Mouse (Mus musculus): ENCODE results near the gene Fat2. TPM values are rescaled to one million over a fixed set of nuclear protein-coding genes. Genes with fewer than 3 reads are reported as not detected.

The Fat2 gene
- polyA plus RNA-seq, 1 experiment from 2014 or later = 0.03 TPM

- Histone ChIP-seq H3K27me3 (0 out of 2 replicates have a peak, but pooled peaks cover 3% of the 10 kb centered on the region), H3K27ac (replicated peaks) (no peak overlapping the region), H3K4me2 (replicated peaks) (no peak overlapping the region), H3K36me3 (no peaks in the 10 kb centered on the region), H3K9me3 (no peaks in the 10 kb centered on the region), H3K4me3 (no peak overlapping the region), H3K9ac (replicated peaks) (no peak overlapping the region), H3K4me1 (no peaks in the 10 kb centered on the region)
- WGBS = 93% methylated on average over 6 of the region's 6 CpGs
- ATAC-seq (ENCODE audit: low FRiP score, low read depth) = no peak
Observed at GRCm38 (mm10) chr11:55268580-55268979, 67.8 kb downstream of the Fat2 start.

GRCm38 (mm10) chr11:55265647-55266046 lies 70.7 kb downstream of the Fat2 start:
- ATAC-seq (ENCODE audit: low FRiP score, low read depth) = no peak
- Histone ChIP-seq H3K4me2 (replicated peaks) (no peak overlapping the region), H3K4me3 (no peak overlapping the region), H3K9ac (replicated peaks) (no peak overlapping the region), H3K27me3 (0 out of 2 replicates have a peak, but pooled peaks cover 3% of the 10 kb centered on the region), H3K4me1 (no peaks in the 10 kb centered on the region), H3K9me3 (no peaks in the 10 kb centered on the region), H3K36me3 (no peaks in the 10 kb centered on the region), H3K27ac (replicated peaks) (no peak overlapping the region)
- WGBS = 56% methylated on average over 2 of the region's 2 CpGs

GRCm38 (mm10) chr11:55264318-55264717 lies 72.0 kb downstream of the Fat2 start:
- no peak for ATAC-seq (ENCODE audit: low FRiP score, low read depth)
- Histone ChIP-seq H3K9me3 (no peaks in the 10 kb centered on the region), H3K4me1 (no peaks in the 10 kb centered on the region), H3K9ac (replicated peaks) (no peak overlapping the region), H3K4me3 (no peak overlapping the region), H3K4me2 (replicated peaks) (no peak overlapping the region), H3K36me3 (no peaks in the 10 kb centered on the region), H3K27me3 (0 out of 2 replicates have a peak, but pooled peaks cover 3% of the 10 kb centered on the region), H3K27ac (replicated peaks) (no peak overlapping the region)
- 85% methylated on average over 2 of the region's 2 CpGs for WGBS

- 71% methylated on average over 5 of the region's 5 CpGs for WGBS
- no peak overlapping the region for H3K4me3 ChIP-seq
- H3K27ac ChIP-seq (replicated peaks) = no peak overlapping the region
Observed at GRCm38 (mm10) chr11:55262000-55262399, 74.4 kb downstream of the Fat2 start.

GRCm38 (mm10) chr11:55261105-55261504 lies 75.3 kb downstream of the Fat2 start:
- no peak for ATAC-seq (ENCODE audit: low FRiP score, low read depth)
- Histone ChIP-seq H3K27ac (replicated peaks) (no peak overlapping the region), H3K9ac (replicated peaks) (no peak overlapping the region), H3K4me2 (replicated peaks) (no peak overlapping the region), H3K36me3 (no peaks in the 10 kb centered on the region), H3K27me3 (no peaks in the 10 kb centered on the region), H3K4me1 (no peaks in the 10 kb centered on the region), H3K9me3 (no peaks in the 10 kb centered on the region), H3K4me3 (no peak overlapping the region)
- WGBS = 88% methylated on average over 4 of the region's 4 CpGs

More at GRCm38 (mm10) chr11:55262000-55262399, 74.4 kb downstream of the Fat2 start:
- Histone ChIP-seq H3K27me3 (no peaks in the 10 kb centered on the region), H3K4me2 (replicated peaks) (no peak overlapping the region), H3K9me3 (no peaks in the 10 kb centered on the region), H3K36me3 (no peaks in the 10 kb centered on the region), H3K4me1 (no peaks in the 10 kb centered on the region), H3K9ac (replicated peaks) (no peak overlapping the region)
- ATAC-seq (ENCODE audit: low FRiP score, low read depth) = no peak

- H3K36me3 ChIP-seq = no peaks in the 10 kb centered on the region
Observed at GRCm38 (mm10) chr11:55253391-55253790, 83.0 kb downstream of the Fat2 start.

GRCm38 (mm10) chr11:55250527-55250926 lies 85.8 kb downstream of the Fat2 start:
- no peaks in the 10 kb centered on the region for H3K27me3 ChIP-seq
- no peaks in the 10 kb centered on the region for H3K36me3 ChIP-seq
- no peak overlapping the region for H3K4me3 ChIP-seq
- no peak overlapping the region for H3K9ac ChIP-seq (replicated peaks)
- no peak overlapping the region for H3K4me2 ChIP-seq (replicated peaks)
- no peaks in the 10 kb centered on the region for H3K4me1 ChIP-seq
- no peak overlapping the region for H3K27ac ChIP-seq (replicated peaks)
- no peaks in the 10 kb centered on the region for H3K9me3 ChIP-seq
- ATAC-seq (ENCODE audit: low FRiP score, low read depth) = no peak
- WGBS = 75% methylated on average over 6 of the region's 6 CpGs

More at GRCm38 (mm10) chr11:55253391-55253790, 83.0 kb downstream of the Fat2 start:
- H3K9me3 ChIP-seq = no peaks in the 10 kb centered on the region
- no peaks in the 10 kb centered on the region for H3K4me1 ChIP-seq
- H3K4me2 ChIP-seq (replicated peaks) = no peak overlapping the region
- no peaks in the 10 kb centered on the region for H3K27me3 ChIP-seq
- no peak overlapping the region for H3K27ac ChIP-seq (replicated peaks)
- WGBS = 93% methylated on average over 9 of the region's 9 CpGs
- no peak for ATAC-seq (ENCODE audit: low FRiP score, low read depth)
- no peak overlapping the region for H3K9ac ChIP-seq (replicated peaks)
- no peak overlapping the region for H3K4me3 ChIP-seq

GRCm38 (mm10) chr11:55240556-55240955 lies 95.8 kb downstream of the Fat2 start:
- no peak overlapping the region for H3K4me2 ChIP-seq (replicated peaks)
- 61% methylated on average over 7 of the region's 7 CpGs for WGBS
- no peak for ATAC-seq (ENCODE audit: low FRiP score, low read depth)
- no peak overlapping the region for H3K9ac ChIP-seq (replicated peaks)
- H3K27ac ChIP-seq (replicated peaks) = no peak overlapping the region
- no peaks in the 10 kb centered on the region for H3K9me3 ChIP-seq
- H3K27me3 ChIP-seq = no peaks in the 10 kb centered on the region
- no peak overlapping the region for H3K4me3 ChIP-seq
- no peaks in the 10 kb centered on the region for H3K4me1 ChIP-seq
- H3K36me3 ChIP-seq = no peaks in the 10 kb centered on the region

- no peaks in the 10 kb centered on the region for H3K36me3 ChIP-seq
- ATAC-seq (ENCODE audit: low FRiP score, low read depth) = no peak
- H3K4me3 ChIP-seq = no peak overlapping the region
- no peak overlapping the region for H3K4me2 ChIP-seq (replicated peaks)
- no peaks in the 10 kb centered on the region for H3K27me3 ChIP-seq
- WGBS = 83% methylated on average over 3 of the region's 3 CpGs
- H3K9ac ChIP-seq (replicated peaks) = no peak overlapping the region
- H3K4me1 ChIP-seq = no peaks in the 10 kb centered on the region
- H3K9me3 ChIP-seq = no peaks in the 10 kb centered on the region
- no peak overlapping the region for H3K27ac ChIP-seq (replicated peaks)
Observed at GRCm38 (mm10) chr11:55239496-55239895, 96.9 kb downstream of the Fat2 start.

GRCm38 (mm10) chr11:55236815-55237214 lies 99.5 kb downstream of the Fat2 start:
- no peaks in the 10 kb centered on the region for H3K9me3 ChIP-seq
- 67% methylated on average over 1 of the region's 1 CpGs for WGBS
- no peak for ATAC-seq (ENCODE audit: low FRiP score, low read depth)

GRCm38 (mm10) chr11:55234791-55235190 lies 101.6 kb downstream of the Fat2 start:
- Histone ChIP-seq H3K4me2 (replicated peaks) (no peak overlapping the region), H3K36me3 (peaks cover 22% of the 10 kb centered on the region), H3K27ac (replicated peaks) (no peak overlapping the region), H3K4me3 (no peak overlapping the region), H3K9ac (replicated peaks) (no peak overlapping the region), H3K4me1 (no peaks in the 10 kb centered on the region), H3K9me3 (no peaks in the 10 kb centered on the region), H3K27me3 (no peaks in the 10 kb centered on the region)
- 91% methylated on average over 4 of the region's 4 CpGs for WGBS
- ATAC-seq (ENCODE audit: low FRiP score, low read depth) = no peak

More at GRCm38 (mm10) chr11:55236815-55237214, 99.5 kb downstream of the Fat2 start:
- Histone ChIP-seq H3K4me1 (no peaks in the 10 kb centered on the region), H3K4me3 (no peak overlapping the region), H3K4me2 (replicated peaks) (no peak overlapping the region), H3K9ac (replicated peaks) (no peak overlapping the region), H3K27me3 (no peaks in the 10 kb centered on the region), H3K27ac (replicated peaks) (no peak overlapping the region), H3K36me3 (peaks cover 15% of the 10 kb centered on the region)

- Histone ChIP-seq H3K4me3 (no peak overlapping the region), H3K9ac (replicated peaks) (no peak overlapping the region), H3K4me1 (no peaks in the 10 kb centered on the region), H3K27me3 (no peaks in the 10 kb centered on the region), H3K27ac (replicated peaks) (no peak overlapping the region), H3K4me2 (replicated peaks) (no peak overlapping the region), H3K9me3 (no peaks in the 10 kb centered on the region), H3K36me3 (peaks cover 22% of the 10 kb centered on the region)
- no peak for ATAC-seq (ENCODE audit: low FRiP score, low read depth)
- WGBS = 94% methylated on average over 7 of the region's 7 CpGs
Observed at GRCm38 (mm10) chr11:55234288-55234687, 102.1 kb downstream of the Fat2 start.

GRCm38 (mm10) chr11:55231034-55231433 lies 105.3 kb downstream of the Fat2 start:
- no peak overlapping the region for H3K4me3 ChIP-seq
- H3K9me3 ChIP-seq = no peaks in the 10 kb centered on the region
- H3K27me3 ChIP-seq = no peaks in the 10 kb centered on the region
- 93% methylated on average over 6 of the region's 6 CpGs for WGBS
- no peak overlapping the region for H3K27ac ChIP-seq (replicated peaks)
- no peak overlapping the region for H3K4me2 ChIP-seq (replicated peaks)
- H3K36me3 ChIP-seq = peaks cover 41% of the 10 kb centered on the region
- H3K4me1 ChIP-seq = no peaks in the 10 kb centered on the region
- ATAC-seq (ENCODE audit: low FRiP score, low read depth) = no peak
- H3K9ac ChIP-seq (replicated peaks) = no peak overlapping the region
